Mouse (Mus musculus): ENCODE measurements around the gene Ndufab1.
"Not testable (repeated sequence)": the region's sequence is repeated elsewhere in the genome, so short reads cannot be mapped to it uniquely, and the experiment has no call there.

The Ndufab1 gene

DNA sequence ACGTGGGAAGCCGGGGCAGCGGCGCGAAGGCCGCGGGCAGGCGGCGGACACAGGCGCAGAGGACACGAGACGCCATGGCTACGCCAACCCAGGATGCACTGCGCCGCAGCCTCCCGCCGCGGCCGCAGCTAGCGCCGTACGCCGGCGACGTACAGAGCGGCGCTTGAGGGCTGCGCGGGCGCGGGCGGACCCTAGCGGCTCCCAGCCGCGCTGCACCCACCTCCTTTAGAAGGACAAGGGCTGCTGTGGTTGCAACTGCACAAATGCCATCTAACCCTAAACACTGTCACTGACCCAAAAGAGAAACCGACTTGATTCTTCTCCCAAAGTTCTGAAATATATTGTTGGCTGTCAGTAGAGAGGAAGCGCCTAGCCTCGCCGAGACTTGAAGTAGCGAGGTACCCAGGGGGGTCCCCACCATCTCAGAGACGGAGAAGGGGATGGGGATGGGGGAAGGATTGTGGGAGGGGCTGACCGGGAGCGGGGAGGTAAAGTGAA is at the start of gene Ndufab1:
TSS of gene Ndufab1 (minus strand) at position 140 of the 498 bp plus-strand sequence.
- DNase-seq: peak; percentile 89

GRCm38 (mm10) chr7:122140991-122141390 is 39.3 kb upstream of the Ndufab1 start:
- no peak for DNase-seq

DNA sequence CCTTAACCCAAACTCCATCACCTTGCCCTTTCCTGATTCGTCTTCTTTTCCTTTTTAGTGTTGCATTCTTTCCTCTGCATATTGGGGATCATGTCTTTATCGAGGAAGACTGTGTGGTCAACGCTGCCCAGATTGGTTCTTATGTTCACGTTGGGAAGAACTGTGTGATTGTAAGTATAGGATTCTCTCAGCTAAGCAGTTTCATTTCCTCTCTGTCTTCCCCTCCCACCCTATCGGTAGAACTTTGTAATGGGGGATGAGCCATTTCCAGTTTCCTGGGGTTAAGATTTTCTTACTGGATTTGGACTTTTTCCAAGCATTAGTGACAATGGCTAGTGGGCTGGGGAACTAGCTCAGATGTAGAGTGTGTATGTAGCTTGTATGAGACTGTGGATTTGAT is 36.5 kb upstream of the Ndufab1 start:
- no peak for DNase-seq

DNA sequence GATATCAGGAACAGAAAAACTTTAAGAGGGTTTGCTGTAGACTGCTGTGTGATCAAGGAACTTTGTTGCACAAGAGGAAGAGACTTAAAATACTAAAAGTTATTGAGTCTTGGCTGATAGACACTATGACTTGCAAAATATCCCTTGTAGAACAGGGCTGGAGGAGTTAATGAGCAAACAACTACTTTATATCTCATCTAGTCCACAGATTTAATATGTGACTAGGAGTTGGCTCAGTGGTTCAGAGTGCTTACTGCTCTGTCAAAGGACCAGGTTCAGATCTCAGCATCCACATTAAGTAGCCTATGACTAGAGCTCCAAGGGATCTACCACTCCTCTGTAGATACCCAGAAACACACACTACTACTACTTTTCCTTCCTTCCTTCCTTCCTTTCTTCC is 35.4 kb upstream of the Ndufab1 start:
- DNase-seq: no peak

- DNase-seq: peak; percentile 7
Measured at GRCm38 (mm10) chr7:122135070-122135469, 33.4 kb upstream of the Ndufab1 start.

DNA sequence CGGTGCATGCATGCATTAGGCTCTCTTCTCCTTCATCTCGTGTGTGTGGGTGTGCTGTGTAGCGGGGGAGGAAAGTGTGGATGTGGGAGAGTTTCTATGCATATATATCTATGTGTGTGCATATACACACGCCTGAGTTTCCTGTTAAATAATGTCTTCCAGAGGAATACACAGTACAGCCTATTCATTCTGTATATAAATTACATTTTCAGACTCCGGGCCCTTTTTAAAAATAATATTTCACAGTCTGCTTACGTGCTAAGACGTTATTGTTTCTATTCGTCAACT is 31.6 kb upstream of the Ndufab1 start:
- DNase-seq: no peak

GRCm38 (mm10) chr7:122132497-122133337 is 31.0 kb upstream of the Ndufab1 start, which contains the start of the genes Palb2 and Dctn5:
Gene Palb2 (minus strand): TSS chr7:122132985.
Gene Dctn5 (plus strand): TSS chr7:122133041.
- peak; percentile 99 for DNase-seq

DNA sequence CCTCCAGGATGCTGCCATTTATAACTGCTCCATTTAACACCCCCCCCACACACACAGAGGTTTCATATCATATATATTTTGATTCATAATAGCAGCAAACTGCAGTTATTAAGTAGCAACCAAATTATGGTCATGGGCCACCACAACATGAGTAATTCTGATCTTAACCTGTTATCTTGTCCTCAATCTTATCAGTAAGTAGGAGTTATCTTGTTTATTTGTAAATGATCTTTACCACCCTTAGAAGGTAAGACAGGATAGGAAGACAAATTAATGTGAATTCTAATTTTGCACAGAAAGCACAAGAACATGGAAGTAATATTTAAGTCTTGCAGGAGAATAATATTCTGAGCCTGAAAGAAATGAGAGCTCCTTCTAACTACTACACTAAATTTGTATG is 30.1 kb upstream of the Ndufab1 start:
- DNase-seq: no peak

DNA sequence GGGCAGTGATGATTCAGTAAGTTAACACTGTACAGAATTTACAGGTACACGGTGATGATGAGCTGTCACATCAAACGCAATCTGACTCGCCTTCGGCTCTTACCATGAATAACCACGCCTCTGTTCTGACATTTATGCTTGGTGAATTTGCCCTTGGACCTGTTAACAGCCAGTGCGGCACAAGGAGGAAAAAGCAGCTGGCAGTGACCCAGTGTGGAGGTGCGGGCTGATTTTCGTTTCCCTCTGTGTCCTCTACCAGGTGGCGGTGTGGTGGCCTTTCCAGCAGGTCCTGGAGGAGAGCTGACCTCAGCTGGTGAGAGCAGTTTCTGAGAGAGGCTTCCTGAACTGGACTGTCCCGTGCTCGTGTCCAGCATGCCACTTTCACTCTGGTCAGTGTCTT is 25.3 kb upstream of the Ndufab1 start:
- DNase-seq: no peak

DNA sequence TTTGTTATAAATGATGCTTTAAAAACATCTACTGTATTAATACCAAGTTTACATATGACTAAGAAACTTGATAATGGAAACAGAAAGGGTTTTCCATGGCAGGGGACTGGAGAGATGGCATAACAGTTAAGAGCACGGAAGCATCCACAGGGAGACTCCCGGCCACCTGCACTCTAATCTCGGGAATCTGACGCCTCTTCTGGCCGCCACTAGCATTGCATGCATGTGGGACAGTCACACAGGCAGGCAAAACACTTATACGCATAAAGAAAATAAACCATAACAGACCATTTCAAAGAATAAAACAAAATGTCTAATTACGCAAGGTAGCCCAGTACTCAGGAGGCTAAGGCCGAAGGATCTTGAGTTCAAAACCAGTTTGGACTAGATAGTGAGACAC is 23.9 kb upstream of the Ndufab1 start:
- no peak for DNase-seq

- DNase-seq: no peak
Measured at GRCm38 (mm10) chr7:122123518-122123917, 21.8 kb upstream of the Ndufab1 start.

DNA sequence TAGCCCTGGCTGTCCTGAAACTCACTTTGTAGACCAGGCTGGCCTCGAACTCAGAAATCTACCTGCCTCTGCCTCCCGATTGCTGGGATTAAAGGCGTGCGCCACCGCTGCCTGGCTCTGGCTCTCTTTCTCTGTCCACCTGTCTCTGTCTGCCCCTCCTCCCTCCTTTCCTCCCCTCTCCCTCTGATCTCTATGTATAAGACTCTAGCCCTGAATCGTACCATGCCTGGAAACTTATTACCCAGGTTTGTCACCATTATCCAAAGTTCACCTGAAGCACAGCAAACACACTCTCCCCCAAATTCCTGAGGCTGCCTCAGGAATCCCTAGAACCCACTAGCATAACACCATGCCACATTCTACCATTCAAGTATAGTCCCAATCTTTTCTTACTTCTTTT is 6.5 kb upstream of the Ndufab1 start:
- no peak for DNase-seq

DNA sequence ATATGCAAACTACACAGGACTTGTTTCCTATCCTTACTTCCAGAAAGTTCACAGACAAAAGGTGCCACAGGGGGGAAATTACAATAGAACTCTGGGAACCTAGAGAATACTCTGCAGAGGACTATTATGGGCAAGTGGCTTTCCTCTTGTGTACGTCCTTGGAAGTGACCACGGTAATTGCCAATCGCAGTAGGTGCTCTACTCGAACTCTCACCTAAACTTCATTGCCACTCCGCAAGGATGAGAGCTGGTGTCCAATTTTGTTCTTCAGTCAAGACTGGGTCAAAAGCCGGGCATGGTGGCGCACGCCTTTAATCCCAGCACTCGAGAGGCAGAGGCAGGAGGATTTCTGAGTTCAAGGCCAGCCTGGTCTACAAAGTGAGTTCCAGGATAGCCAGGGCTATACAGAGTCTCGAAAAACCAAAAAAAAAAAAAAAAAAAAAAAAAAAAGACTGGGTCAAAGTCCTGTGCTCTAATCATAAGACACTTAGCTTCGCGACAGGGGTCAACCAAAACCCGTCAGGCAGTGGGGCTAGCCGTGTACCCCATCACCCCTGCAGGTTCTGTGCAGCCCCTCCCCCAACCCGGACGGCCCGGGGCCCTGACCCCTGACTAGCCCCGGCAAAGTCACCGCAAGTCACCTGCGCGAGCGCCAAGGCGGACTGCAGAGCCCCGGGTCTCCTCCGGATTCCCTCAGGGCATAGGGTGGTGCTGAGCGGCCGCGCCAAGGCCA is 506 bp downstream of the Ndufab1 start:
- DNase-seq: not testable (repeated sequence)

GRCm38 (mm10) chr7:122099222-122099621 is 2.5 kb downstream of the Ndufab1 start:
- peak; percentile 49 for DNase-seq

DNA sequence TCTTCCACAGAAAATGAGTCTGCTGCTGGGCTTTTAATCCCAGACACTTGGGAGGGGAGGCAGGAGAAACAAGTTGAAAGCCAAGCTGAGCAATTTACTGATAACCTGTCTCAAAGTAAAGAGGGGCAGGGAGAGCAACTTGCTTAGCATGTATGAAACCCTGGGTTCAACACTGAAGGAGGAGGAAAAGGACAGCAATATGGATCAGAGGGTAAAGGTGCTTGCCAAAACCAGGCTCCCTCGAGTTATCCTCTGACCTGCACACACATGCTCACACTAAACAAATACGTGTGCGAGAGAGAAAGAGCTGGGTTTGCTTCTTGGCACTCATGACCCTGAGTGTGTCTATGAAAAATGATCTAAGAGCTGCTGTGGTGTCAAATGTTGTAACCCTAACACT is 3.7 kb downstream of the Ndufab1 start:
- no peak for DNase-seq

DNA sequence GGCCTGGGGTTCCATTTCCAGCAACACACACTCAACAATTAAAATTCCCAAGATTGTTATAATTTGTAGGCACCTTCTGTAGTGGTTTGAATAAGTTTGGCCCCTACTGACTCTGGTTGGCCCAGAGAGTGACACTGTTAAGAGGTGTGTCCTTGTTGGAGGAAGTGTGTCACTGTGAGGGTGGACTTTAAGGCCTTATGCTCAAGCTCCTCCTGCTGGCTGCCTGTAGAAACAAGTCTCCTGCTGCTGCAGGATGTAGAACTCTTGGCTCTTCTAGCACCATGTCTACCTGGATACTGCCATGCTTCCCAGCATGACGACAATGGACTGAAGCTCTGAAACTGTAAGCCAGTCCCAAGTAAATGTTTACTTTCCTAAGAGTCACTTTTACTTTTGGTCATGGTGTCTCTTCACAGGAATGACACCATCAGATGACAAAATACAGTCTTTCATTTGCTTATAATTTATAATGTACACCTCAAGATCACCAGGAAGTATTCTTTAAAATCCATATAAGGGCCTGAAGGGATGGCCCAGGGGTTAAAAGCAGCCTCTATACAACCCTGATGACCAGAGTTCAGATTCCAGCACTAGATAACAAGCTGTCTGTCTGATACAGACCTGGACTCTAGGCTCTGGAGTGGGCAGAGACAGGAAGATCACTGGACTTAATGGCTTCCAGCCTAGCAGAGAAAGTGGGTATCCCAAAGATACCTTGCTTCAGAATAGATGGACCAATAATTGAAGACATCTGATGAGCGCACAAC is 6.9 kb downstream of the Ndufab1 start:
- DNase-seq: peak; percentile 7

DNA sequence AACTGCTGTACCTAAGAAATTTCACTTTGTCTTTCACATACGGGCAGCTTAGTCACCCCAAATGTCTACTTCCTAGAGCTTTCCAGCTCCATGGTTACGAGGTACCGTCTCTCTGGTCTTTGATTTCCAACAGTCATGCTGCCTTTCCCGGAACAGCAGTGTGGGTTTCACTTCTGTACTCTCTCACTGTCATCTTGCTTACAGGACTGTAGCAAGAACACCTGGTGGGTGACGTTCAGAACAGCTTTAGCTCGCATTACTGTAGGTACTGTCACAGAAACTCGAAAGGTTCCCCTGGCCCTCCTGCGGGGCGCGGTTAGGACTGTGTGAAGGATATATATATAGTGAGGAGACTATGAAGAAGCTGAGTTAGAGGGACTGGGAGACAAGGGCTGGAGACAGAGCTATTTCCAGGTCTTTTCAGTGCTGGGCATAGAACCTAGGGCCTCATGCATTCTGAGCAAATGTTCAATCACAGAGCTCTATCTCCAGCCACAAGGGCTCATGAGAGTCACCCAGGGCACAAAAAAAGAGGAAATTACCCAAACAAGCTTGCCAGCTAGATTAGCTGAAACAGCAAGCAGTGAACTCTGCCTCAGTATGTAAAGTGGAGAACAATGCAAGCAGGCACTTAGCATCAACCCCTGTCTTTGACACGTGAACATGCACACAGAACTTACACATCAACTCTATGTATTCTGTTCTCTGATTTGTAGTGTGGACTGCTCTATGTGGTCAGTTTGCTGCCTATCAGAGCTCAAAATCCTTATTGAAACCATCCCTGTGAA is 14.3 kb downstream of the Ndufab1 start:
- DNase-seq: no peak

DNA sequence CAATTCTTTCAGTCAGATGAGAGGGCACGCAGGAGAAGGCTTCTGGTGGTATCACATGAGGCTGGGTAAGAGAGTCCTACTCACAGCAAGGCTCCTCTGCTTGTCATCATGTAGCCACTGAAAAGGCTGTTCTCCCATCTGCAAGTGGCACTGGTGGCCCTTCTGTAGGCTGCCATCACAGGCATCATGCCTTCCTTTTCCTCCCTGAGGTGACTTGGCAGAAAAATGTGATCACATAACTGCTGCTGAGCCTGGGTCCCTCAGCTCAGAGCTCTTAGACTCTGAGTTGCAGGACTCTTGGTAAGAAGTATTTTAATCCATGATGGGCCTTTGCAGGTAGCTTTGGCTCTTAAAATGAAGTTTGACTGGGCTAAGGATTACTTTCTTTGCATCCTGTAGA is 20.6 kb downstream of the Ndufab1 start:
- DNase-seq: no peak

GRCm38 (mm10) chr7:122079798-122080554 is 21.7 kb downstream of the Ndufab1 start:
- no peak for DNase-seq

DNA sequence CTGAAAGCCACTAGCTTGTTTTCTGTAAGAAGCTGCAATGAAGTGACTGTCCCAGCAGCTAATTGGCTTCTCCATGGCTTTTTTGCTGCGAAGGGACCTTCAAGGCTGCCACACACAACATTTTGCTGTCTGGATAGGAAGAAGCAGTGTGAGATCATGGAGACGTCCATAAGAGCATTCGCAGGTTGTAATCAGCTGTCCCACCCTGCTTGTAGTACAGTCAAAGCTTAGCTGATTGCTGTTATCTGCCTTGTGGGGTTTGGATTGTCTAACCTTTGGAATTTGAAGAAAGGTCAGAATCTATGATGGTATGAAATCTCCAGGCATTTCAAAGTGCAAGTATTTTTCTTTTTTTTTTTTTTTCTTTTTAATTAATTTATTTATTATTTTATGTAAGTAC is 27.3 kb downstream of the Ndufab1 start:
- no peak for DNase-seq

- DNase-seq: peak; percentile 25
Measured at GRCm38 (mm10) chr7:122067517-122068381, 33.9 kb downstream of the Ndufab1 start.
